Mouse (Mus musculus) limb, embryonic 14.5 days (tissue): ENCODE results near the gene Kcnab3. TPM values are rescaled to one million over a fixed set of nuclear protein-coding genes. Genes with fewer than 3 reads are reported as not detected.

Experiments used
- ATAC-seq: fragments of 200-750 bp; cut with Nextera tagmentation; 2 replicates; pipeline ENCODE4 v1.8.0; 2017; ENCODE audit warnings: low read depth, moderate number of reproducible peaks, moderate TSS enrichment; ENCODE audit not compliant: low FRiP score
- DNase-seq: peaks from one replicate; pipeline ENCODE4 v3.0.0-alpha.2; 2015; ENCODE audit warnings: low spot score
- H3K27ac ChIP-seq: fragments of 300-500 bp; sonication (generic); replicated peaks from 2 replicates; pipeline ENCODE4 v1.5.1; 2014; ENCODE audit warnings: low read depth, mild to moderate bottlenecking, low read length, moderate library complexity, mixed read lengths
- H3K27me3 ChIP-seq: fragments of 300-500 bp; sonication (generic); 2 replicates; pipeline ENCODE4 v1.6.1; 2014; ENCODE audit warnings: low read length, mixed read lengths; ENCODE audit not compliant: control insufficient read depth, insufficient read depth
- H3K36me3 ChIP-seq: fragments of 300-500 bp; sonication (generic); 2 replicates; pipeline ENCODE4 v1.6.1; 2014; ENCODE audit warnings: mild to moderate bottlenecking, low read length, moderate library complexity, mixed read lengths; ENCODE audit not compliant: control insufficient read depth, insufficient read depth
- H3K4me1 ChIP-seq: fragments of 300-500 bp; sonication (generic); 2 replicates; pipeline ENCODE4 v1.6.1; 2014; ENCODE audit warnings: antibody characterized with exemption, low read length, mixed read lengths; ENCODE audit not compliant: control insufficient read depth, insufficient read depth
- H3K4me2 ChIP-seq: fragments of 300-500 bp; sonication (generic); replicated peaks from 2 replicates; pipeline ENCODE4 v1.6.1; 2014; ENCODE audit warnings: low read depth, mild to moderate bottlenecking, low read length, moderate library complexity; ENCODE audit not compliant: severe bottlenecking
- H3K4me3 ChIP-seq: fragments of 300-500 bp; sonication (generic); replicated peaks from 2 replicates; pipeline ENCODE4 v1.5.1; 2014; ENCODE audit warnings: low read length
- H3K9ac ChIP-seq: fragments of 300-500 bp; sonication (generic); 2 replicates; pipeline ENCODE4 v1.6.1; 2014; ENCODE audit warnings: mild to moderate bottlenecking, low read depth, low read length, moderate library complexity; ENCODE audit not compliant: severe bottlenecking
- H3K9me3 ChIP-seq: fragments of 300-500 bp; sonication (generic); 2 replicates; pipeline ENCODE4 v1.6.1; 2016; ENCODE audit warnings: low read length; ENCODE audit not compliant: control insufficient read depth
- POLR2A ChIP-seq: fragments of 200-500 bp; IDR thresholded peaks from 2 replicates; pipeline ENCODE4 v1.8.0; 2012; ENCODE audit warnings: inconsistent platforms, mild to moderate bottlenecking, moderate library complexity, borderline replicate concordance; ENCODE audit not compliant: insufficient read depth, insufficient read length; ENCODE audit errors: extremely low read depth
- WGBS: fragments of 180-500 bp; shearing (Covaris S2); extraction: QIAGEN DNeasy Blood & Tissue Kit; methylation state at CpG from one replicate; pipeline ENCODE4 v1.1.7; 2014; 5-methylcytosine and 5-hydroxymethylcytosine counted together
- polyA plus RNA-seq, 2 experiments: library from polyadenylated mRNA; depleted of rRNA in 1 of 2; stranded (reverse) in 1 of 2; unstranded in 1 of 2; fragments of >200 nt; fragmentation: Nextera tagmentation in 1 of 2; extraction: Ambion mirVana in 1 of 2; gene quantifications; 2 replicates each; pipeline versions ENCODE4 v1.2.1 to v1.2.3; 2012 to 2014

The Kcnab3 gene
- polyA plus RNA-seq, 2 experiments, result 2.2 to 4.1 TPM

DNA sequence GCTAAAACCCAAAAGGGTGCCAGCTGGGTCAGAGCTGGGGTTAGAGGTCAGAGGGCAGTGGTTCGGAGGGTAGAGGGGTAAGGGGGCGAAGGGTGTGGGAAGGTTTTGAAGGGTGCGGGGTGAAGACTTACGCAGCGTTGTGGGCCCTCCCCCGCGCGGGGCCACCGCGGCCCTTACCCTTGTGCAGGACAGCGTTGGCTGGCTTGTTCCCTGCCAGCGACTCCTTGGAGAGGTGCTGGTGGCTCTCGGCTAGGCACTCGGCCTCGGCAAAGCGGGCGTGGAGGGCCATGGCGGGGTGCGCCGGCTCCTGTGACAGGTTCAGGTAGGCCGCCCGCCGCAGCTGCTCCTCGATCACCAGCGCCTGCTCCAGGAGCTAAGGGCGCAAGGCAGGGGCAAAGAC is 20.4 kb downstream of the Kcnab3 start:
- peaks cover 84% of the 10 kb centered on the region for H3K36me3 ChIP-seq
- WGBS, result 90% methylated on average over 26 of the region's 26 CpGs

DNA sequence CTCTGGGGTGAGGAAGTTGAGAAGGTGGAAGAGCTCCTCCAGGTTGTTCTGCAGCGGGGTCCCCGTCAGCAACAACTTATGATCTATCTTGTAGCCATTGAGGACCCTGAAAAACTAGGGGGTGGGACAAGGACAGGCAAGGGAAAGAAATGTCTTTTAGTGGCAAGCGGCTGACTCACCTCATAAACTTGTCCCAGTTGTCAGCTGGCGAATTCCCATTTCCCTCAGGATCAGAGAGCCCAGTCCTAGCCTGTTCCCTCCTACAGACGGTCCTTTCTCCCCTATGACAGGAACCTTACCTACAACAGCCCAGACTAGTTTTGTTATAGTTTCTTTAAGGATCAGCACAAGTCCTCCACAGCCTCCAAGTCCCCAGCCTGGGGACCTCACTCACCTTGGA is 30.5 kb downstream of the Kcnab3 start:
- Histone ChIP-seq H3K4me2 (no peak overlapping the region), H3K27me3 (no peaks in the 10 kb centered on the region), H3K4me1 (no peaks in the 10 kb centered on the region), H3K36me3 (peaks cover 100% of the 10 kb centered on the region), H3K9ac (no peak overlapping the region), H3K9me3 (no peaks in the 10 kb centered on the region), H3K4me3 (no peak overlapping the region), H3K27ac (no peak overlapping the region)
- 70% methylated on average over 5 of the region's 5 CpGs for WGBS
- no peak for TF ChIP-seq POLR2A
- ATAC-seq (no peak), DNase-seq (no peak)

More for the DNA sequence above, 20.4 kb downstream of the Kcnab3 start:
- H3K4me1 ChIP-seq, result no peaks in the 10 kb centered on the region
- DNase-seq (no peak), ATAC-seq (no peak)
- no peaks in the 10 kb centered on the region for H3K9me3 ChIP-seq
- H3K9ac ChIP-seq, result no peak overlapping the region
- no peak overlapping the region for H3K4me3 ChIP-seq
- no peak overlapping the region for H3K27ac ChIP-seq
- H3K27me3 ChIP-seq, result no peaks in the 10 kb centered on the region
- H3K4me2 ChIP-seq, result no peak overlapping the region
- no peak for TF ChIP-seq POLR2A

DNA sequence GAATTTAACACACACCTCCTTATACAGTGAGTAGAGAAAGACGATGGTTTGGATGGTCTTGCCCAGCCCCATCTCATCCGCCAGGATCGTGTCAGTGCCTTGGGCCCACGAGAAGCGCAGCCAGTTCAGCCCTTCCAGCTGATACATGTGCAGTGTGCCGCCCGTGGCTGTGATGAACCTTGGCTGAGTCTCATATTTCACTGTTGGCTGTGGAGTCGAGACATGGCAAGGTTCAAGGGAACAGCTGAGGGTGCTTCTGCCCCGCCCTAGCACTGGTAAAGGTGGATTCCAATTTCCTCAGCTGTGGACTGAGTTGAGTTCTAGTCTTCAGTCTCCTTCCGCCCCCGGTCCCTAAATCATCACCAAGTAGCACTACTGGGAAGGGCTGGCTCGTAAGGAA is 31.6 kb downstream of the Kcnab3 start:
- Histone ChIP-seq H3K27me3 (no peaks in the 10 kb centered on the region), H3K4me1 (peaks cover 3% of the 10 kb centered on the region; the same call in 1 of the 2 replicates), H3K9ac (no peak overlapping the region), H3K27ac (no peak overlapping the region), H3K9me3 (no peaks in the 10 kb centered on the region), H3K4me2 (no peak overlapping the region), H3K4me3 (no peak overlapping the region), H3K36me3 (peaks cover 100% of the 10 kb centered on the region)
- no peak for DNase-seq
- WGBS, result 77% methylated on average over 12 of the region's 12 CpGs
- TF ChIP-seq POLR2A, result no peak
- ATAC-seq, result 0 out of 2 replicates have a peak, but pooled peaks have one; percentile 21

DNA sequence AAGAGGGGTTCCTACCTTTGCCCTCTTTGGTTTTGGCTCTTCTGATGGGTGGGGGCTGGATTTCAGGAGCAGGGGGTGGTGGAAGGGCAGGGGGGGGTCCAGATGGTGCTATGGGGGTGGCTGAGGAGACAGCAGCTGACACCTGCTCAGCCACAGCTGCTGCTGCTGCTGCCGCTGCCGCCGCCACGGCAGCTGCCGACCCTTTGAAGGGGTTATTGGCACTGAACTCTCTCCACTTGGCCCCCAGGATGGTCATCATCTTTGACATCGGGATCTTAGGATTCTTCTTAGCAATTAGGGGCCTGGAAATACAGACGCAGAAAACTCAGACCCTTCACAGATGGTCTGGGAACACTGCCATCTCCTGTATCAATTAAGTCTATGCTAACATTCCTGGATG is 36.0 kb downstream of the Kcnab3 start:
- Histone ChIP-seq H3K27me3 (no peaks in the 10 kb centered on the region), H3K4me1 (peaks cover 31% of the 10 kb centered on the region), H3K27ac (no peak overlapping the region), H3K4me3 (no peak overlapping the region), H3K4me2 (no peak overlapping the region), H3K9ac (no peak overlapping the region), H3K9me3 (no peaks in the 10 kb centered on the region), H3K36me3 (peaks cover 75% of the 10 kb centered on the region)
- ATAC-seq (no peak), DNase-seq (no peak)
- TF ChIP-seq POLR2A, result no peak
- 46% methylated on average over 7 of the region's 7 CpGs for WGBS

DNA sequence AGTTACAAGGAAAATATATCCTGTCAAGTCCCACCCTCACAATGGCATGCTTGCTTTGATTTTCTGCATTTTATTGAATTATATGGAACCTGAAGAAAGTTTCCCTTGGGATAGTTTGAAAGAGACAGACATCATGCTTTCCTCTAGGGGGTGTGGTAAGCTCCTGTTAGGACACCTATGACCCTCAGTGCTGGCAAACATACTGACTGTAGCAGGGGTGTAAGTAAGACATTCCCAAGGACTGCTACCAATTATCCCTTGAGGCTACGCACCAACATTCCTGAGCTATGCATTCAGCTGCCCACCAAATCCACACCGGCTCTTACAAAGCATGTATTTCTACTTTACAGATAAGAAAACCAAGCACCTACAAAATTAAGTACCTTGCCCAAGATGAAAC is 36.4 kb downstream of the Kcnab3 start:
- Histone ChIP-seq H3K27ac (no peak overlapping the region), H3K4me3 (no peak overlapping the region), H3K9me3 (no peaks in the 10 kb centered on the region), H3K4me1 (peaks cover 31% of the 10 kb centered on the region), H3K4me2 (no peak overlapping the region), H3K36me3 (peaks cover 70% of the 10 kb centered on the region), H3K9ac (no peak overlapping the region), H3K27me3 (no peaks in the 10 kb centered on the region)
- DNase-seq (peak; percentile 48), ATAC-seq (no peak)
- WGBS, result 41% methylated on average over 2 of the region's 2 CpGs
- TF ChIP-seq POLR2A, result no peak

DNA sequence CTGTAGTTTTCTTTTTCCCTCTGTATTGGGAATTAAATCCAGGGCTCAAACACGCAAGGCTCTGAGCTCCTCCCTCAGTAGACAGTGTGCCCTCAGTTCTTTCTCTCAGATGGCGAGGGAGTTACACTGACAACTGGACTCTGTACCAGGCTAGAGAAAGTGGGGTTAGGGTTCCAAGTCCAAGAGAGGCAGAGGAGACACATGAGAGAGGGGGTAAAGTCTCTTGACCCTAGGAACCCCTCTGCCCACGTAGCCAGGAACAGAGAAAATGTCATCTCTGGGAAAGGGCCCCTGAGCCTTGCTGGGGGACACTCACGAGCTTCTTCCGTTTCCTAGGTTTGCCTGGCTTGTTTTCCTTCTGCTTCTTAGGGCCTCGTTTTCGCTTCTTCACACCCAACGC is 38.3 kb downstream of the Kcnab3 start:
- peak overlapping the region; percentile 94 for H3K4me2 ChIP-seq
- TF ChIP-seq POLR2A, result no peak
- H3K9ac ChIP-seq, result no peak overlapping the region
- ATAC-seq (no peak), DNase-seq (no peak)
- peak overlapping the region; percentile 94; the same call in 1 of the 2 replicates for H3K4me3 ChIP-seq
- no peaks in the 10 kb centered on the region for H3K9me3 ChIP-seq
- H3K4me1 ChIP-seq, result peaks cover 31% of the 10 kb centered on the region
- 48% methylated on average over 8 of the region's 8 CpGs for WGBS
- H3K27ac ChIP-seq, result peak overlapping the region; percentile 94
- H3K36me3 ChIP-seq, result peaks cover 51% of the 10 kb centered on the region
- H3K27me3 ChIP-seq, result no peaks in the 10 kb centered on the region
